14 mouse cellular contexts compared by ENCODE assay signal in the genomic region with DNA sequence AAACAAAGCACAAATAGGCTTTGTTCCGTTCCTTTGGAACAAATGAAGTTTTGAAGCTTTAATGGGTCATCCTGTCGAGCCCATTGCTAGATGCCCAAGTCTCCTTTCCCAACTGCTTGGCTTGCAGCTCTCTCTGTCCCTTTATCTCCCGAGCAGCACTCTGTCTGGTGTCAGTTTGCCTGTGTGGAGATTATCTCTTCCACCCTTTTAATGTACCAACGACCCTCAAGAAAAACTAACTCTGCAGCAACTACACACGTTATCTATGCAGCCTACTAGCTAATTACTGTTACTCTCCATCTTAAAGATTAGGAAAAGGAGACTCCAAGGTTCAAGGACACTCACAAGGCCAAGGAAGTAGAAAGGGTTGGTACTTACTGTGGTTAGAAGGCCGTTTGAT. TPM values are rescaled to one million over a fixed set of nuclear protein-coding genes. Genes with fewer than 3 reads are reported as not detected.
"Had no signal": no experiment of that assay in that cellular context is flagged by ENCODE, and none has a peak within 500 bp of the region (broad histone marks: within the 10 kb centered on the region; RNA-seq: fewer than 3 reads in every experiment).

No protein-coding gene starts in this region.

- H3K27ac ChIP-seq: kidney, embryonic 15.5 days; limb, embryonic 13.5 days; midbrain, embryonic 10.5 days; stomach, embryonic 15.5 days had no signal

- H3K4me2 ChIP-seq: kidney, embryonic 15.5 days; limb, embryonic 13.5 days; stomach, embryonic 15.5 days had no signal

- H3K9me3 ChIP-seq: kidney, embryonic 15.5 days; limb, embryonic 13.5 days; midbrain, embryonic 10.5 days; stomach, embryonic 15.5 days had no signal

- H3K36me3 ChIP-seq: limb, embryonic 13.5 days; midbrain, embryonic 10.5 days had no signal

- H3K27me3 ChIP-seq: kidney, embryonic 15.5 days; limb, embryonic 13.5 days; stomach, embryonic 15.5 days had no signal

- H3K4me3 ChIP-seq: kidney, embryonic 15.5 days; limb, embryonic 13.5 days; midbrain, embryonic 10.5 days; stomach, embryonic 15.5 days had no signal

- H3K9ac ChIP-seq: kidney, embryonic 15.5 days; limb, embryonic 13.5 days; stomach, embryonic 15.5 days had no signal

- DNase-seq: kidney, adult 18-20 months; kidney, postnatal 14 days; left cerebral cortex, postnatal 4 days; lung, adult 18-20 months; midbrain, embryonic 14.5 days; right cerebral cortex, postnatal 4 days; spleen, adult 18-20 months; thymus, adult 2 months; thymus, postnatal 36 days had no signal

RNA-seq across cellular contexts. Expression of gene Gucy2g, which starts 32.3 kb away (rescaled TPM):
- polyA plus RNA-seq: intestine, embryonic 14.5 days; limb, embryonic 13.5 days; midbrain, embryonic 10.5 days had no signal
